Mouse (Mus musculus): Measurements from ENCODE around the gene Chchd1. TPM values are rescaled to one million over a fixed set of nuclear protein-coding genes. Genes with fewer than 3 reads are reported as not detected.
"Not testable (repeated sequence)": the region's sequence is repeated elsewhere in the genome, so short reads cannot be mapped to it uniquely, and the experiment has no call there.

The Chchd1 gene
- polyA plus RNA-seq, 1 experiment from 2014 or later = 204 TPM

- Histone ChIP-seq H3K4me2 (ENCODE audit: low read depth, low read length) (peak overlapping the region; percentile 75), H3K27me3 (replicated peaks; ENCODE audit: control insufficient read depth, insufficient read depth, low read length) (no peaks in the 10 kb centered on the region), H3K36me3 (ENCODE audit: control insufficient read depth, insufficient read depth, low read length) (peaks cover 31% of the 10 kb centered on the region), H3K4me1 (ENCODE audit: control insufficient read depth, insufficient read depth, low read length) (peaks cover 16% of the 10 kb centered on the region), H3K4me3 (ENCODE audit: low read depth, low read length) (peak overlapping the region; percentile 85), H3K27ac (replicated peaks; ENCODE audit: low read depth, low read length) (peak overlapping the region; percentile 89), H3K9ac (ENCODE audit: low read depth, low read length) (peak overlapping the region; percentile 92), H3K9me3 (ENCODE audit: control insufficient read depth, low read length) (no peaks in the 10 kb centered on the region)
- DNase-seq (ENCODE audit: low spot score) (no peak), ATAC-seq (ENCODE audit: low read depth) (peak; percentile 19)
- WGBS = 9% methylated on average over 15 of the region's 15 CpGs
Measured at GRCm38 (mm10) chr14:20702096-20702740, 588 bp upstream of the Chchd1 start.

- Histone ChIP-seq H3K9ac (ENCODE audit: low read depth, low read length) (peak overlapping the region; percentile 92), H3K4me3 (ENCODE audit: low read depth, low read length) (peak overlapping the region; percentile 85), H3K4me1 (ENCODE audit: control insufficient read depth, insufficient read depth, low read length) (peaks cover 12% of the 10 kb centered on the region), H3K4me2 (ENCODE audit: low read depth, low read length) (peak overlapping the region; percentile 75), H3K27ac (replicated peaks; ENCODE audit: low read depth, low read length) (peak overlapping the region; percentile 89), H3K36me3 (ENCODE audit: control insufficient read depth, insufficient read depth, low read length) (peaks cover 24% of the 10 kb centered on the region)
- not testable (repeated sequence) for H3K9me3 ChIP-seq (ENCODE audit: control insufficient read depth, low read length); DNase-seq (ENCODE audit: low spot score); ATAC-seq (ENCODE audit: low read depth); H3K27me3 ChIP-seq (replicated peaks; ENCODE audit: control insufficient read depth, insufficient read depth, low read length)
- 7% methylated on average over 7 of the region's 8 CpGs for WGBS
Measured at GRCm38 (mm10) chr14:20703461-20703860, 655 bp downstream of the Chchd1 start.

GRCm38 (mm10) chr14:20707201-20708190 lies 4.7 kb downstream of the Chchd1 start, which contains the start of gene Zswim8:
Zswim8 (plus strand) TSS chr14:20707552.
- ATAC-seq (ENCODE audit: low read depth) (peak; percentile 94), DNase-seq (ENCODE audit: low spot score) (peak; percentile 97)
- H3K4me2 ChIP-seq (ENCODE audit: low read depth, low read length) = peak within 1 kb of the TSS; percentile 75
- H3K27ac ChIP-seq (replicated peaks; ENCODE audit: low read depth, low read length) = peak within 1 kb of the TSS; percentile 80
- H3K9me3 ChIP-seq (ENCODE audit: control insufficient read depth, low read length) = no peaks in the 10 kb centered on the region
- under 1% methylated on average over 44 of the region's 80 CpGs for WGBS
- peak within 1 kb of the TSS; percentile 95 for H3K9ac ChIP-seq (ENCODE audit: low read depth, low read length)
- H3K4me1 ChIP-seq (ENCODE audit: control insufficient read depth, insufficient read depth, low read length) = peaks cover 10% of the 10 kb centered on the region
- peaks cover 32% of the 10 kb centered on the region for H3K36me3 ChIP-seq (ENCODE audit: control insufficient read depth, insufficient read depth, low read length)
- no peaks in the 10 kb centered on the region for H3K27me3 ChIP-seq (replicated peaks; ENCODE audit: control insufficient read depth, insufficient read depth, low read length)
- peak within 1 kb of the TSS; percentile 97 for H3K4me3 ChIP-seq (ENCODE audit: low read depth, low read length)

- 7% methylated on average over 10 of the region's 10 CpGs for WGBS
Measured at GRCm38 (mm10) chr14:20708239-20708638, 5.4 kb downstream of the Chchd1 start.

GRCm38 (mm10) chr14:20713832-20714231 lies 11.0 kb downstream of the Chchd1 start:
- 81% methylated on average over 11 of the region's 11 CpGs for WGBS
- Histone ChIP-seq H3K27me3 (replicated peaks; ENCODE audit: control insufficient read depth, insufficient read depth, low read length) (no peaks in the 10 kb centered on the region), H3K4me3 (ENCODE audit: low read depth, low read length) (no peak overlapping the region), H3K27ac (replicated peaks; ENCODE audit: low read depth, low read length) (no peak overlapping the region), H3K4me2 (ENCODE audit: low read depth, low read length) (no peak overlapping the region), H3K4me1 (ENCODE audit: control insufficient read depth, insufficient read depth, low read length) (peaks cover 5% of the 10 kb centered on the region), H3K9me3 (ENCODE audit: control insufficient read depth, low read length) (no peaks in the 10 kb centered on the region), H3K9ac (ENCODE audit: low read depth, low read length) (no peak overlapping the region), H3K36me3 (ENCODE audit: control insufficient read depth, insufficient read depth, low read length) (peaks cover 90% of the 10 kb centered on the region)
- no peak for ATAC-seq (ENCODE audit: low read depth)
- no peak for DNase-seq (ENCODE audit: low spot score)

More at GRCm38 (mm10) chr14:20708239-20708638, 5.4 kb downstream of the Chchd1 start:
- Histone ChIP-seq H3K27me3 (replicated peaks; ENCODE audit: control insufficient read depth, insufficient read depth, low read length) (no peaks in the 10 kb centered on the region), H3K4me3 (ENCODE audit: low read depth, low read length) (peak overlapping the region; percentile 97), H3K36me3 (ENCODE audit: control insufficient read depth, insufficient read depth, low read length) (peaks cover 40% of the 10 kb centered on the region), H3K9me3 (ENCODE audit: control insufficient read depth, low read length) (no peaks in the 10 kb centered on the region), H3K4me1 (ENCODE audit: control insufficient read depth, insufficient read depth, low read length) (peaks cover 10% of the 10 kb centered on the region), H3K27ac (replicated peaks; ENCODE audit: low read depth, low read length) (peak overlapping the region; percentile 80; the same call in 1 of the 2 replicates), H3K9ac (ENCODE audit: low read depth, low read length) (peak overlapping the region; percentile 95), H3K4me2 (ENCODE audit: low read depth, low read length) (peak overlapping the region; percentile 75)
- DNase-seq (ENCODE audit: low spot score) = no peak
- ATAC-seq (ENCODE audit: low read depth) = no peak

- Histone ChIP-seq H3K27me3 (replicated peaks; ENCODE audit: control insufficient read depth, insufficient read depth, low read length) (no peaks in the 10 kb centered on the region), H3K36me3 (ENCODE audit: control insufficient read depth, insufficient read depth, low read length) (peaks cover 100% of the 10 kb centered on the region), H3K9me3 (ENCODE audit: control insufficient read depth, low read length) (no peaks in the 10 kb centered on the region), H3K9ac (ENCODE audit: low read depth, low read length) (no peak overlapping the region), H3K4me3 (ENCODE audit: low read depth, low read length) (no peak overlapping the region), H3K27ac (replicated peaks; ENCODE audit: low read depth, low read length) (no peak overlapping the region), H3K4me1 (ENCODE audit: control insufficient read depth, insufficient read depth, low read length) (no peaks in the 10 kb centered on the region), H3K4me2 (ENCODE audit: low read depth, low read length) (no peak overlapping the region)
- DNase-seq (ENCODE audit: low spot score) = no peak
- no peak for ATAC-seq (ENCODE audit: low read depth)
- WGBS = 84% methylated on average over 10 of the region's 10 CpGs
Measured at GRCm38 (mm10) chr14:20718443-20718842, 15.6 kb downstream of the Chchd1 start.

- Histone ChIP-seq H3K27me3 (replicated peaks; ENCODE audit: control insufficient read depth, insufficient read depth, low read length) (no peaks in the 10 kb centered on the region), H3K27ac (replicated peaks; ENCODE audit: low read depth, low read length) (no peak overlapping the region), H3K36me3 (ENCODE audit: control insufficient read depth, insufficient read depth, low read length) (peaks cover 99% of the 10 kb centered on the region), H3K4me1 (ENCODE audit: control insufficient read depth, insufficient read depth, low read length) (no peaks in the 10 kb centered on the region), H3K4me3 (ENCODE audit: low read depth, low read length) (no peak overlapping the region), H3K9ac (ENCODE audit: low read depth, low read length) (no peak overlapping the region), H3K4me2 (ENCODE audit: low read depth, low read length) (no peak overlapping the region), H3K9me3 (ENCODE audit: control insufficient read depth, low read length) (no peaks in the 10 kb centered on the region)
- no peak for DNase-seq (ENCODE audit: low spot score)
- ATAC-seq (ENCODE audit: low read depth) = no peak
- WGBS = 90% methylated on average over 12 of the region's 12 CpGs
Measured at GRCm38 (mm10) chr14:20719767-20720166, 17.0 kb downstream of the Chchd1 start.

GRCm38 (mm10) chr14:20721371-20721770 lies 18.6 kb downstream of the Chchd1 start:
- Histone ChIP-seq H3K4me2 (ENCODE audit: low read depth, low read length) (no peak overlapping the region), H3K4me3 (ENCODE audit: low read depth, low read length) (no peak overlapping the region), H3K9me3 (ENCODE audit: control insufficient read depth, low read length) (no peaks in the 10 kb centered on the region), H3K27me3 (replicated peaks; ENCODE audit: control insufficient read depth, insufficient read depth, low read length) (no peaks in the 10 kb centered on the region), H3K27ac (replicated peaks; ENCODE audit: low read depth, low read length) (no peak overlapping the region), H3K36me3 (ENCODE audit: control insufficient read depth, insufficient read depth, low read length) (peaks cover 99% of the 10 kb centered on the region), H3K9ac (ENCODE audit: low read depth, low read length) (no peak overlapping the region), H3K4me1 (ENCODE audit: control insufficient read depth, insufficient read depth, low read length) (no peaks in the 10 kb centered on the region)
- WGBS = 82% methylated on average over 4 of the region's 4 CpGs
- DNase-seq (ENCODE audit: low spot score) = no peak
- no peak for ATAC-seq (ENCODE audit: low read depth)
